ENCODE assay signal across 12 mouse cellular contexts in genomic region chr3:117975638-117976037, GRCm38 (mm10).
DNase-seq lines count a peak whose midpoint lies in the region; ATAC-seq and TF ChIP-seq lines count a peak whose summit lies in the region.
"Had no signal": no experiment of that assay in that cellular context is flagged by ENCODE, and none has a peak within 500 bp of the region (broad histone marks: within the 10 kb centered on the region; RNA-seq: fewer than 3 reads in every experiment).

No protein-coding gene starts in this region.

- H3K27ac ChIP-seq in gastrocnemius, adult 2 months: no peak overlapping the region
- no peak overlapping the region for H3K27ac ChIP-seq in liver, postnatal 0 days (ENCODE audit: low read depth)
- no peak overlapping the region for H3K27ac ChIP-seq in kidney, embryonic 16.5 days (ENCODE audit: low read length)

- no peak overlapping the region for H3K9ac ChIP-seq in liver, postnatal 0 days (replicated peaks)
- H3K9ac ChIP-seq in kidney, embryonic 16.5 days (replicated peaks; ENCODE audit: low read length): no peak overlapping the region

- no peak overlapping the region for H3K4me3 ChIP-seq in gastrocnemius, adult 2 months
- no peak overlapping the region for H3K4me3 ChIP-seq in liver, postnatal 0 days (ENCODE audit: low read depth, low read length)
- H3K4me3 ChIP-seq in kidney, embryonic 16.5 days (ENCODE audit: low read length): no peak overlapping the region

- H3K4me1 ChIP-seq in liver, postnatal 0 days (ENCODE audit: insufficient read depth): no peaks in the 10 kb centered on the region
- H3K4me1 ChIP-seq in kidney, embryonic 16.5 days (ENCODE audit: insufficient read depth, low read length): no peaks in the 10 kb centered on the region

- TF ChIP-seq CTCF in gastrocnemius, adult 2 months (IDR thresholded peaks at IDR 0.05): peak; percentile 48
- TF ChIP-seq CTCF in liver, postnatal 0 days (IDR thresholded peaks at IDR 0.05; ENCODE audit: low read depth): peak; percentile 44

- no peaks in the 10 kb centered on the region for H3K9me3 ChIP-seq in liver, postnatal 0 days (ENCODE audit: low read length)
- H3K9me3 ChIP-seq in kidney, embryonic 16.5 days (ENCODE audit: low read length): no peaks in the 10 kb centered on the region

- DNase-seq in gastrocnemius, adult 2 months: no peak
- DNase-seq in gastrocnemius, postnatal 4 days (ENCODE audit: low spot score in 2 of 2): no peak
- no peak for DNase-seq in liver, postnatal 0 days
- DNase-seq in liver (no peak), adipocyte (ENCODE audit: low spot score) (peak; percentile 26)
- DNase-seq in retina, postnatal 7 days (ENCODE audit: low read depth, low spot score): peak; percentile 14
- DNase-seq: cerebellum, adult 2 months; left cerebral cortex, postnatal 4 days; lung, adult 2 months had no signal

- intact Hi-C loops in gastrocnemius, adult 2 months (cut with DNase I): no loop called here

- TF ChIP-seq EP300 in liver, postnatal 0 days (IDR thresholded peaks at IDR 0.05; ENCODE audit: low read depth): no peak

- H3K36me3 ChIP-seq in liver, postnatal 0 days (replicated peaks; ENCODE audit: insufficient read depth, low read length): no peaks in the 10 kb centered on the region
- H3K36me3 ChIP-seq in kidney, embryonic 16.5 days (ENCODE audit: insufficient read depth, low read length): no peaks in the 10 kb centered on the region

- H3K27me3 ChIP-seq in liver, postnatal 0 days (ENCODE audit: insufficient read depth, low read length): no peaks in the 10 kb centered on the region
- H3K27me3 ChIP-seq in kidney, embryonic 16.5 days (ENCODE audit: insufficient read depth, low read length): no peaks in the 10 kb centered on the region

- ATAC-seq in liver, postnatal 0 days: no peak
- ATAC-seq in erythroblast, adult 5-6 weeks (replicated peaks; ENCODE audit: low FRiP score, poor library complexity, severe bottlenecking): no peak
- no peak for ATAC-seq in kidney, embryonic 16.5 days (ENCODE audit: low FRiP score, low TSS enrichment)

- H3K4me2 ChIP-seq in liver, postnatal 0 days (ENCODE audit: low read depth, low read length): no peak overlapping the region
- no peak overlapping the region for H3K4me2 ChIP-seq in kidney, embryonic 16.5 days (replicated peaks; ENCODE audit: low read depth, low read length)
- H3K4me2 ChIP-seq: heart, embryonic 11.5 days had no signal

- WGBS in liver, postnatal 0 days (ENCODE audit: insufficient replicate concordance): 45% methylated on average over 1 of the region's 1 CpGs
- WGBS in kidney, embryonic 16.5 days: 57% methylated on average over 1 of the region's 1 CpGs

Comparison
In these comparisons a context has a peak if more than half of its experiments do, and no peak if none do; other contexts are left out.
1. DNase-seq: peak in adipocyte (single experiment) and retina, postnatal 7 days (single experiment); none in gastrocnemius, adult 2 months (single experiment), gastrocnemius, postnatal 4 days (0 of 2), liver, postnatal 0 days (single experiment) and liver (single experiment).